Mouse (Mus musculus) right cerebral cortex, adult 18-20 months (tissue): Measurements from ENCODE around the gene Nenf.
A peak's percentile ranks its signal among the peaks of the same experiment; 100 is the strongest.

Experiments used
- DNase-seq: peaks from one replicate; pipeline ENCODE4 v3.0.0; 2022; ENCODE audit warnings: mixed read lengths

The Nenf gene

DNA sequence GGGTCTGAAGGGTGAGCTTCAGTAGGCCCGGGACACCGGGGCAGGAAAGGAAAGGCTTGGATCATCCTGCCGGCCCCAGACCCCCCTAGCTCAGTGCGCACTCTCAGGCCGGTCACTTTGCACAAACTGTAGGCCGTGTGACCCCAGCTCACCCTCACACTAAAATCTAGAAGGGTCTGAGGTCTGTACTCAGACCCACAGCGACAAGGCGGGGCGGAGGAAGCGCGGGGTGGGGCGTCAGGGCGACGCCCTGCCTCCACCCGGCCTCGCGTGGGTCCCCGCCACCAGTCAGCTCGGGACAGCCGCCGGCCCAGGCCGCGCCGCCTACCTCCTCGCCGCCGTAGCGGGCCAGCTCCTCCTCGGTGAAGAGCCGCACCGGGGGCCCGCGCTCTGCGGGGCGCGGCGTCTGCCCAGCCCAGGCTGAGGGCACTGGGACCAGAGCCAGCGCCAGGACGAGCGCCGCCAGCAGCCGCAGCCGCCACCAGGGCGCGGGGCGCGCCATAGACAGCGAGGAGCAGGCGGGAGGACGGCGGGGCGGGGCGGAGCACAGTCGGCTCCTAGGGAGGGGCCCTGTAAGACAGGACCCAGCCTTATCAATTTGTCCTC, at the start of gene Nenf:
TSS of gene Nenf (minus strand) at position 604 of the 606 bp plus-strand sequence.
- DNase-seq = peak; percentile 78

DNA sequence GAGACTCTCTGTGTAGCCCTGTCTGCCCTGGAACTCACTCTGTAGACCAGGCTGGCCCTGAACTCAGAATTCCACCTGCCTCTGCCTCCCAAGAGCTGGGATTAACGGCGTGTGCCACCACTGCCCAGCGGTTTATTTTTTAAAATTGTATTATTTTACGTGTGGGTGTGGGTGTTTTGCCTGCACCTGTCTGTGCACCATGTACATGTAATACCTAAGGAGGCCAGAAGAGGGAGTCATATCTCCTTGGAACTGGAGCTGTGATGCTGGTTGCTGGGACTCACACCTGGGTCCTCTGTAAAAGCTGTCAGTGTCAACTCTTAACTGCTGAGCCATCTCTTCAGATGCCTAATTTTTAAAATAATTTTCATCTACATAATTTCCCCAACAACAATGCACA, 46.5 kb upstream of the Nenf start:
- DNase-seq = no peak

DNA sequence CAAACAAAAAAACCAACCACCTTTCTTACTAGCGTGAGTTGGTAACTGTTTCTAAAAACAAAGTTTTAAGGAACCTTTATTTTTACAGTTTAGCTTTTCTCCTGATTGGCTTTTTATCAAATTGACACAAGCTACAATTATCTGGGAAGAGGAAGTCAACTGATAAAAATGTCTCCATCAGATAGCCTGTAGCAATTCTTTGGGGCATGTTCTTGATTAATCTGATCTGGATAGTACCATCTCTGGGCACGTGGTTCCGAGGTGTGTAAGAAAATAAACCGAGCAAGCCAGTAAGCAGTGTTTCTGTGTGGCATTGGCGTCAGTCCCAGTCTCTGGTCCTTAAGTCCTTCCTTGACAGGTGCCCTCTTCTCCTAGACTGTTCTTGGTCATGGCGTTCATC, 44.4 kb upstream of the Nenf start:
- no peak for DNase-seq

DNA sequence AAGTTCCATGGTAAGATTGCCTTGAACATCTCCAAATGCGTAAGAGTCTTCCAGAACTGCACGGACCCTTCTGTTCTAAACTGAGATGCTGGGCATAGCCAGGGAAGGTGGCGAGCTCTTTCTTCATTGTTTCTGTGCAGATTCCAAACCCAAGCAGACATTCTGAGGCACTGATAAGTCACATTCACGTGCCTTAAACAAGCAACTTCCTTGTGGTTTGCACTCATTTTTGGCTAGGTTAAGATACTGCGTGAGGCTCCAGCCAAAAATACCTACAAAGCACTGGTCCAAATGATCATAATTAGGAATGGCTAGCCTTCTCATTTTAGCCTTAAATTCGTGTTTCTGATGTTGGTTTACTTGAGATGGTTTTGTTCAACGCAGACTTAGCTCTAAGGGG, 41.5 kb upstream of the Nenf start:
- DNase-seq = no peak

DNA sequence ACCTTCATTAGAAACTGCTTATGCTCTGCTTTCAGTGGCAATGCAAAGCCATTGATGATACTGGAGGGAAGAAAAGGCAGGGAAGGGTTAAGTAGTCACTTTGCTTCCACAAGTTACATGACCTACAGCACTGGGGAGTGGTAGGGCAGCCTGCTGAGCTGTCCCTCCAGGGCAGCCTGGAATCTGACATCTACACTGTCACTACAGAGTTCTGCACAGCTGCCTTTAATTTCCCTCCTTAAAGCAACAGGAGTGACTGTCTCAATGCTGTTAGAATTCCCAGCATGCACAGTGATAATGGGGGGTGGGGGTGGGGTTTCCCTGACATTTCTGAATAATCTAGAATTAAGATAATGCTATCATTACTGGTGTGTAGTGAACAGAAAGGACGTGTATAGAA, 38.9 kb upstream of the Nenf start:
- DNase-seq = no peak

DNA sequence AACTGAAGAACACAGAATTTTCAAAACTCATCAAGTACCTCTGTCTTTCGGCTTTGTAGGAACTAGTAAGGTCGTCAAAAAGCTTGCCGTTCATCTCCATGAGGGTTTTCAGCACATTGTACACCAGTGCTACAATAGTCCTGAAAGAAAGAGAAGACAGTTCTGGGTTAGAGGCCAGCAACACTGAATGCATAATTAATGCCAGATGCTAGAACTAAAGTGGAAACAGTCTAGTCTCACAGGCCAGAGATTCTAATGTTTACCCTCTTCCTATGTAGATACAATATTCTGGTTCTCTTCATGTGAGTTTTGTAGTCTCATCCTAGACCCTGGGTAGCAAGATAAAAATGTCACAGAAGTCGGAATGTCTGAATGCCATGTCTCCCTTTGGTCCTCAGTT, 35.8 kb upstream of the Nenf start:
- no peak for DNase-seq

DNA sequence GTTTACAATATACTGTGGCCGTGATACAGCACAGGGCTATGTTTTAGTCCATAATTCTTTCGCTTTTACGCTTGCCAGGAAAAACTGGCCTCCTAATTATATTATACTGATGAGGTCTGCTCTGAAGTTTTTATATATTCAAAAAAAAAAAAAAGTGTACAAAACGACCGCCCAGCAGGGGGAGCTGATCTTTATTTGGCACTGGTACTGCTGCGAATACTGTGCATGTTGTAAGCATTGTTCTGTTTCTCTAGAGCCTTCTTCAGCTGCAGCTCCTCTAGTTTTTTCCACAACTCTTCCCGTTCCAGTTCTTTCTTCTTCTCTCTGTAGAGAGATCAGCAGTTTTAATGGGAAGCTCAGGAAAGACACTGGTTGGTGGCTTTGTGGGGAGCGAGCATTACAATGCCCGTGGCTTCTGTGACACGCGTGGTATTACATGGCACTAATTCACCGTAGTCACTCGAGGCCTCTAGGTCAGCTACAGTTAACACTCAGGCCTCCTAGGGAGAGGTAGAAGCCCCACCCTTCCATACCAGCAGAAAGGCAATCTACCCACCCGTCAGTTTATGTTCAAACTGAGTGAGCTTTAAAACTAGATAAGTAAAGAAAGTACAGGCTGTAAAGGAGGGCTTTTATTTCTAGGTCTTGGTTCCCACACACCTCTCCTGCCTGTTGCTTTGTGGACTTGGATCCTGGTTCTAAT, 34.9 kb upstream of the Nenf start:
- DNase-seq = peak; percentile 28

DNA sequence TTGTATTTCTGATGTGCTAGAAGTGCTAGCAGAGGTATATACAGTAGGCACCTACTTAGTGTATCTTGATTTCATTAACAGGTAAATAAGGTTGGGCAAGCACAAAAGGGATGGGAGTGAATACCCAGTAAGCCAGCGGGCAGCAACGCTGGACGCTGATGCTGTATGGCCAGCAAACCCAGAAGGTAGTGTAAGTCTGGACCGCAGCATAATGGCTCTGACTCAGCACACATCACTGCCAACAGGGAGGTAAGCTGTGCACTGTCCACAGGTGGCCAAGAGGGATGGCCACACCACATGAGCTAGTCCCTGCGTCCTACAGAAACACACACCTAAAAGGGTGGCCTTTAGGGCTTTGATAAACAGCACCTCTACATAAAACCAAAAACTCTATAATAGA, 32.4 kb upstream of the Nenf start:
- no peak for DNase-seq

DNA sequence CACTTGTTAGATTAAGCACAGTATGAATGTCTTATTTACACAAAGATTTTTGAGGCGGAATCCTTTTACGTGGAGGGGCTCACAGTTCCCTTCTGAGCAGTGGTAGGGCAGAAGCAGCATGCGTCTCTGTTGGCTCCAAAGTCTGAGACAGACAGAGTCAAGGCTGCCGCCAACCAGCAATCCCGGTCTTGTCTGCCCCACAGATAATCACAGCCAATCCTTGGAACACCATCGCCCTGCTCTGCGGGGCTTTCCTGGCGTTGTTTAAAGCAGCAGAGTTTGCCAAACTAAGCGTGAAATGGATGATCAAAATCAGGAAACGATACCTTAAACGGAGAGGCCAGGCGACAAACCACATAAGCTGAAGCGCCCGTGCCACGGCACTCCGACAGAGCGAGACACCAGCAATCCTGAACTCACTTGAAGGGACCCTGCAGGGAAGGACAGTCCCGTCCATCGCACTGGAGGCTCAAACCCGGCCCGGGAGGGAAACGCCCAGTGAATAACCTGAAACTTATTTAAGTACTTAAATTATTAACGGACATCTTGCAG, 31.6 kb upstream of the Nenf start:
- DNase-seq = no peak

DNA sequence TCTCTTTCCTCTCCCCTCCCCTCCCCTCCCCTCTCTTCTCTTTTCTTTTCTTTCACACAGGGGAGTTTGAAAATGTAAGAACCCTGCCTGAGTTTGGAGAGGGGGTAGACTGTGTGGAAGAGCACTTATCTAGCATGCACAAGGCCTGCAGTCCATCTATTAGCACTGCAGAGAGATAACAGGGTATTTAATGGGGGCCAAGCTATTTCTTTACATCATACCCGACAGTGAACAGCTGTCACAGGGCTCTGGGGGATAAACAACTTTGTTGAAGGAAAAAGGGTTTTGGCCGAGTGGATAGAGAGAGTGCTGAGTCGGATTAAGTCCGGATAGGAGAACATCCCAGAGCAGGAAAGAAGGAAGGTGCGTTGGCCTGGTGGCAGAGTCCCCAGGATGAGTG, 31.0 kb upstream of the Nenf start:
- DNase-seq = no peak

DNA sequence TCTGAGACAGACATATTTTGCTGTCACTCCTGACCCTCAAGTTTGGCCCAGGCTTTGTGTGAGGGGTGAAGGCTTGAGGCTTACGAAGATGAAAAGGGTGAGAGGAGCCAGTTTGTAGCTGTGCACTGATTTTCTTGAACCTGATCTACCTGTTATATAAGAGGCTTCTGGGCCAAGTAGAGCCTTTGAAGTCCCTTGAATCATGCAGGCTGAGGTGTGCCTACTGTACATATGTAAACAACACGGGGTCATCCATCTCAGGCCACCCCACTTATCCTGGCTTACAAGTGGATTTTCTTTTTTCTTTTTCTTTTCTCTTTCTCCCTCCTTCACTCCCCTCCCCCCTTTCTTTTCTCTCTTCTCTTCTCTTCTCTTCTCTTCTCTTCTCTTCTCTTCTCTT, 30.6 kb upstream of the Nenf start:
- DNase-seq = no peak

DNA sequence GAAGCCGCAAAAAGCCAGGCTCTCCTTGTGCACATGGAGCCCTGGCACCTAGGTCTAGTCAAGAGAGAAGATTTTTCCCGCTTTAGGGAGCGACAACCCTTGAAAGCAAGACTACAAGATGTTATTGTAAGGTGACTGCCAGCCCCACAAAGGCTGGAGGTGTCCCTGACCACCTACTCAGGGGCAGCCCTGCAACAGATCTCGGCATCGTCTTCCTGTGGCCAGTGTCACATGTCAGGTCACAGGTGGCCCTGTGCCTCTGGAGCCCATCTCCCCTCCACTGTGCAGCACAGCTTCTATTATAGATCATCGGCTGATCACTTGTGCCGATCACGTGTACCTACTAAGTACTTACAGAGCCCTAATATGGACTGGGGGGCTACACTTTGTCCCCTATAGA, 29.6 kb upstream of the Nenf start:
- no peak for DNase-seq

DNA sequence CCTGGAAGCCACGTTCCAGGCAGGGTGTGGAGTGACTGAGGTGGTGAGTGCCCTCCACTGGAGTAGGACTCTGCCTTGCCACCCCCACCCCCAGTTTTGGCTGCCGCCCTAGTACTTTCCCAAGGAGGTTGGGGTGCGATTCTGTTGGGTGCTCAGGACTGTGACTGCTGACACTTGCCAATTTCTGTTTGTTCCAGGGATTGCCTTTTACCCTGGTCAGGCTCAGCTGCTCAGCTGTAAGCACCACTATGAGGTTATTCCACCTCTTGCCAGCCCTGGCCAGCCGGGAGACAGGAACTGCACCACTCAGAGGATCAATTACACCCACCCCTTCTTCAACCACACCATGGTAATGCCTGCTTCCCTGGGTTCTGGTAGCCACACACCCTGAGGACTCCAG, 22.5 kb upstream of the Nenf start:
- no peak for DNase-seq

DNA sequence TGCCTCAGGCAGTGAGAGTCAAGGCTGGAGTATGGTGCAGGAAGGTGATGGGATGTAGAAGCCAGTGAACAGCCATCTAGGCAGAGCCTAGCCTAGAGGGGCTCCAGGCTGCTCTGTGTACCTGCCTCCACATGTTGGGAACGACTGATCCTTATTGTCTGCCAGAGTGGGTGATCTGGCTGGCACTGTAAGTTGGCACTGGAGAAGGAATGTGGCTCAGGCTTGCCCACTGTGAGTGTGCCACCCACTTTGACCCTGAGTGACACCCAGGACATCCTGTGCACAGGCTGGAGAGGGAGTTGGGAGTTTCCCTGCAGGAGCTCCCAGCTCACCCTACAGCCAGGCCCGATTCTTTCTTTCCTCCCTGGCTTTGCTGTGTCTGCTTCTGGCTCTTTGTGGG, 21.9 kb upstream of the Nenf start:
- no peak for DNase-seq

DNA sequence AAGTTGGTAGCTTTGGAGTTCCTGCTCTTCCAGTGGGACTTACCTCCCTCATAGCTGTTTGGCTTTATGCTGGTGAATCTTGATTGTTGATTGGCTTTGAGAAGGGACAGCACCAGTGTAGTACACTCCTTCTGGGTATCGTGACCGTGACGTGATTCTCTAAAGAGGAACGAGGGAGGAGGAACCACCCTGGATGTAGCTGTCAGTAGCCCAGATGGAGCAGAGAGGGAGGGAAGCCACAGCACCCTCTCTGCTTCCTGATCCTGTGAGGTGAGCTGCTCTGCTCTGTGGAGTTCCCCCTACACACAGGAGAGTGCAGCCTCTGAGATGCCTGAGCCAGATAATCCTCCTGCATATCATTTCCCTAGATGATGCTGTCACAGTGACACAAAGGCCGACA, 16.5 kb upstream of the Nenf start:
- no peak for DNase-seq

DNA sequence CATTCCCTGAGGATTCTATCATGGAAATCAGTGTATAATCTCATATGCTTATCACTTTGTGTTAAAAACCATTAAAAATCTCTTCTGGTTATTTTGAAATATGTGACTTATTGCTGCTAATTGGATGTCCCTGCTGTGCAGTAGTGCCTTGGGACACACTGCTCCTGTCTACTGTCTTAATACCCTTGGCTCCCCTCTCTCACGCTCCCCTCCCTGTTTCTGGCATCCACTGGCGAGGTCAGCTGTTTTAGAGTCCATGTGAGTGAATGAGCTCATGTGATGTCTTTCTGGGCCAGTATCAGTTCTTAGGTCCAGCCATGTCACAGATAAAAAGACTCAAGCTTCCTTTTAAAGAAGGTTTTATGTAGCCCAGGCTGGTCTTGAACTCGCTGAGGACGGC, 12.4 kb upstream of the Nenf start:
- no peak for DNase-seq

DNA sequence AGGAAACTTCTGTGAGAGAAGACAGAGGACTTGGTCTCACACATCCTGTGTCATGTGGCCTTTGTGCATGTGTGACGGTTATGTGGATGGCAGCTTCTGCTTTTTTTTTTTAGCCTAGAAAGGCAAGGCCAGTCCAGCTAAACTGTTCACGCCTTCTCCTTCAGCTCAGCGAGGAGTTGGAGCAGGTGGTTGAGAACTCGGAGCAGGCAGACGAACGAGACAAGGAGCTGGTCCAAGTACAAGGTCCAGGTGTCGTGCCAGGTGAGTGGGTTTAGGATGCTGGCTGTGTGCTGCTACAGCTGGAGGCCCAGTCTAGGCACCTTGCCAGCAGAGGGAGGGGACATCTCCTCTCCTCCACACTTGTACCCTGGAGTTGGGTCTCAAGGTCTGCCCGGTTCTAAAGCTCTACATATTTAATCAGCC, 10.0 kb upstream of the Nenf start:
- DNase-seq = no peak

DNA sequence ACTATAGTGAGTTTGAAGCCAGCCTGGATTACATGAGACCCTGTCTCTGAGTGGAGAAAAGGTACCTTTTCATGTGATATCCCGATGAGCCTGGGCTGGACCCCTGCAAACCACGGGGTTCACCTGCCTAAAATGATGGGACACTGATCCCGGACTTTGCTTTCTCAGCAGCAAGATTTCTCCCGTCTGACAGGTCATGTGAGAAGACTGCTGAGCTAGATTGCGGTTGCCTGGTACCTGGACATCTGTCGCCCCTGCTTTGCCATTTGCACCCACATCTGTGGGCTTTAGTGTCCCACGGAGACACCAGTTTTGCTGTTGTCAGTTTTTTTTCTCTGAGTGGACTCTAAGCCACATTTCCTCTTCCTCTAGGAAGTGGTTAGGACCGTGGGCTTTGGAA, 9.3 kb upstream of the Nenf start:
- DNase-seq = no peak

DNA sequence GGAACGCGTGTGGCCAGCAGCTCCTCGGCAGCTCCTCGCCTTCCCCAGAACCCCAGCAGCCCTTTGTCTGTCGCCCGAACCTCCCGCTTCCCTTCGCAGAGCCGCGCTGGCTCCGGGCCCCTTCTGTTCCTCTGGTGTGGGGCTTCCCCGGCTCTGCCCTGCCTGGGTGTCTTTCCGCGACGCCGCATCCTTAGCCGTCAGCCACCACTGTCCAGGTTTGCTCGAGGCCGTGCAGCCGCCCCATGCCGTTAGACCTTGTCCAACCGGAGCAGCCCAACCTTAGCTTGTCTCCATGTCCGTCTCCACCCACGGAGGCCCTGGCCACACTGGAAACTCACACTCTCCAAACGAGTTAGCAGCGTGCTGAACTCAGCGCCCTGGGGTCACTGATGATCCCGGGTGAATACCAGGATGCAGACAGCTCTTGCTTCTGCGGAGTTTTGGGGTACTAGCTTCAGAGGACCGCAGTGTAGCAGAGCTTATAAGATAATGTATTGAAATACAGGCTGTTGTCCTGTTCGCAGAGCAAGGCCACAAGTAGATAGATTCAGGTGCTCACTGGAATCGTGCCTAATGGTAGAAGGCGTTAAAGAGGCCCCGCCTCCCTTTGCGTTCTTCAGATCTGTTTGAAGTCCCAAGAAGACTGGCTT, 8.4 kb upstream of the Nenf start:
- no peak for DNase-seq

DNA sequence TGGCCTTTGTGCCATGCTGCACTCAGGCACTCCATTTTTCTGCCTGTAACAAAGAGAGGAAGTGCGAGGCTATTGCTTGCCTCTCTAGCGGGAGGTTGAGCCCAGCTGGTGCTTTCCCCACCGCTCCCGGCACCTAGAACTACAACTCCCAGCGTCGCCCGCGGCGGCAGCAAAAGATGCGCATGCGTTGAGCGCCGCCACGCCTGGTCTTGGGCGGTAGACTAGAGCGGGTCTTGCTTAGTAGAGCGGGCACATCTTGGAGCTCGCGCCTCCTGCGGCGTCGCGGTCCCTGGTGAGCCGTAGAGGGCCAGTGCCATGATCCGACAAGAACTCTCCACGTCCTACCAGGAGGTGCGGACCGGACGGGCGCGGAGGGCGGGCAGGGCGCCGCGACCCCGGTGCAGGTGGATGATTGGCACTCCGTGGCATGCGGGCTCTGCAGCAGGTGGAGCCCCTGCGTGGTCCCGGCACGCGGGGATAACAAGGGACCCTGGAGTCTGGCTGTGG, 7.8 kb upstream of the Nenf start, which contains the start of gene Tmem206:
TSS of gene Tmem206 (plus strand) at position 187 of the 507 bp plus-strand sequence.
- DNase-seq = peak; percentile 96

DNA sequence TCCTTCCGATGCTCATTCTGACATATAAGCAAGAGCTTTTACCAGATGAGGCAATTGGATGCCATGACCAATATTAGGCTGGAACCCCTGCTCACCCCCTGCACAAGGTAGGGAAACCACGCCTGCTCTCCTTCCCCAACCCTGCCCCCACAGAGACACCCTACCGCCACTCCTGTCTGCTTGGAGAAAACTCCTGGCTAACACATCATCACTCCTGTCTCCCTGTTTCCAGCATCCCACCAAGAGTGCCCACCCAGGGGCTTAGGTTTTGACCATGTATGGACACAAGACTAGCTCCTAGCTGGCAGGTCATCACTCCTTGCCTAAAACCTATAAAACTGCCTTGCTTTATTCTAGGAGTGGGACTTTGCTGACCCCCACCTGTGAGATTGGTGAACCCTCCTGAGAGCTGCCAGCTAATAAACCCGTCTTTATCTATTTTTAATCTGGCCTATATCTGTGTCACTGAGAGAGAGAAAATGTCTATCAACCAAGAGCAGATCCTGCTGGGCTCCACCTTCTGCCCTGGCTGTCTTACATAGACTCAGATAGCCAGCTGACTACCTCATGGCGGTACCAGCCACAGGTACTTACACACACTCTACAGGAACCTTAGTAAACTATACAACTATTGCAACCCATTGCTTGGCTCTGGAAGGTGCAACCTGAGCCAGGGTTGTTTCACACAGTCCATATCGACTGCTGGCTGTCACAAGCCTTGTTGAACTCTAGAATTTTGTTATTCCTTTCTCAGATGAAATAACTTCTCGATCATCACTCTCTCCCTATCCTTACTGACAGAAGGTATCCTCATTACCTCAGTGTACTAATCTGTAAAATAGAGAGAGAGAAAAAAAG, 7.0 kb upstream of the Nenf start:
- DNase-seq = no peak

DNA sequence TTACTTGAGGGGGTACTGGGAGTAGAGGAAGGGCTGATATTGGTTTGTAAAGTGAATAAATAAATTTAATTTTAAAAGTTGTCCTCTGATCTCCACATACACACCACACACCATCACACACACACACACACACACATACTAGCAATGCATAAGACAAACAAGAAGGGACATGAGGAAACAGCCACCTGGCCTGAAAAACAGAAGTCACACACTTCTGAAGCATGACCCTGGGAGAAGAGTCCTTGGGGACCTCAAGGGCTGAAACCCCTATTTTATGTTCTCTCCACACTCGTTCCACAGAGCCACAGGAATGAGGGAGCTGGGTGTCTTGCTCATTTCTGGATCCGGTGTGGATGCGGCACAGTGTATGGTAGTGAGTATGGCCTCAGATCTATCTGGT, 5.4 kb upstream of the Nenf start:
- no peak for DNase-seq

DNA sequence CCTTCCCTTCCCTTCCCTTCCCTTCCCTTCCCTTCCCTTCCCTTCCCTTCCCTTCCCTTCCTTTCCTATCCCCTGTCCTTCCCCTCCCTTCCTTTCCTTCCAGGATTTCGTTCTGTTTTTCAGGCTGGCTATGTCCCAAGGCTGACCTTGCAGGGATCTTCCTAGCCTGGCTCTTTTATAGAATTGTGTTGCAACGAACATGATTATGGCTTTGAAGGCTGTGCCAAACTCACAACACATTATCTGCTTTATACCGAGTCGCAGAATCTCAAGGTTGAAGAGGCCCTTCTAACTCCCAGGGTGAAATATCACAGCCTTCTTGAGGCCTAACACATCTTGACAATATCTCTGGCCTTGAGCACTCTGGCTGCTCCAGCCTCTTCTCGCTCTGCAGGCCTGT, 692 bp upstream of the Nenf start:
- DNase-seq = no peak
